Comparison of ENCODE assay signal across 11 mouse cellular contexts in the genomic region with DNA sequence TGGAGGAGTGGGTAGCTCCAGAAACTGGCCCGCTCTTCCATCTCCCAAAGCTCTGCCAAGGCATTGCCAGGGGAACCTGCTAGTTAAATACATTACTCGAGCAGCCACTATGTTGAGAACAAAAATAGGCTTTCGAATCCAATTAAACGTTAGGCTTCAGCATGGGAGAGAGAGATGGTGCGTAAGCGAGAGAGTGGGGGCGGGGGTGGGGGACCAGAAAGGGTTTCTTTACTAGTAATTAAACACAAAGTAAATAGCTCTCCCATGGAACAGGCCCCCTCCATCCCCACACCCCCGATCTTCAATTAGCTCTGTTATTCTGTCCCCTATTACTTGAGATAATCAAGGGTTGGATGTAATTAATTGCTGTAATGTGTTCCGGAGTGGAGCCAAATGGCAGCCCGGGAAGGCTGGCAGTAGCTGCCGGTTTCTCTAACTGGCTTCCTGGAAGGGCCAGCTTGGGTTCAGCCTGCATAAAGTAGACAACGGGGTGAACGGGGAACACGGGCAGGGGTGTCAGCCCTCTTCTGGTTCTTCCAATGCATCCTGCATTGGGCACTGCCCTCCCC. TPM values are rescaled to one million over a fixed set of nuclear protein-coding genes. Genes with fewer than 3 reads are reported as not detected.
DNase-seq lines count a peak whose midpoint lies in the region; ATAC-seq lines count a peak whose summit lies in the region.
"Had no signal": no experiment of that assay in that cellular context is flagged by ENCODE, and none has a peak within 500 bp of the region (broad histone marks: within the 10 kb centered on the region; RNA-seq: fewer than 3 reads in every experiment).

No protein-coding gene starts in this region.

- intact Hi-C loops in heart, postnatal 10 days (cut with DNase I): no loop called here

- H3K9ac ChIP-seq in midbrain, embryonic 14.5 days (replicated peaks; ENCODE audit: low read length): no peak overlapping the region
- H3K9ac ChIP-seq in midbrain, embryonic 11.5 days (ENCODE audit: low read length): no peak overlapping the region
- H3K9ac ChIP-seq: lung, embryonic 15.5 days had no signal

- 79% methylated on average over 14 of the region's 14 CpGs for WGBS in midbrain, embryonic 14.5 days
- 86% methylated on average over 14 of the region's 14 CpGs for WGBS in midbrain, embryonic 11.5 days
- 68% methylated on average over 14 of the region's 14 CpGs for WGBS in limb, embryonic 10.5 days

- DNase-seq in midbrain, embryonic 14.5 days: peak; percentile 45
- no peak for DNase-seq in midbrain, embryonic 11.5 days (ENCODE audit: low spot score, missing footprints)
- DNase-seq in layer of hippocampus, adult 11-12 months (ENCODE audit: low spot score): peak; percentile 62
- no peak for DNase-seq in limb, embryonic 10.5 days (ENCODE audit: low spot score)
- DNase-seq in right cerebral cortex, postnatal 4 days: peak; percentile 58
- no peak for DNase-seq in urinary bladder, postnatal 25 days (ENCODE audit: low spot score)
- no peak for DNase-seq in heart, postnatal 10 days
- no peak for DNase-seq in adrenal gland, postnatal 4 days (ENCODE audit: low spot score in 2 of 2)
- DNase-seq: thymus, postnatal 36 days had no signal

- peak overlapping the region; percentile 32; the same call in 1 of the 2 replicates for H3K27ac ChIP-seq in midbrain, embryonic 14.5 days (replicated peaks; ENCODE audit: low read depth, low read length)
- no peak overlapping the region for H3K27ac ChIP-seq in midbrain, embryonic 11.5 days (ENCODE audit: low read depth, low read length)
- H3K27ac ChIP-seq in limb, embryonic 10.5 days: peak overlapping the region; percentile 12; the same call in 1 of the 2 replicates
- H3K27ac ChIP-seq: lung, embryonic 15.5 days had no signal

- no peak for ATAC-seq in midbrain, embryonic 14.5 days (ENCODE audit: low FRiP score, low TSS enrichment)
- no peak for ATAC-seq in midbrain, embryonic 11.5 days (ENCODE audit: low FRiP score)
- ATAC-seq: inflammation-experienced regulatory T-cells, adult 6 months had no signal

- H3K4me3 ChIP-seq in midbrain, embryonic 14.5 days (replicated peaks; ENCODE audit: low read depth, low read length): no peak overlapping the region
- no peak overlapping the region for H3K4me3 ChIP-seq in midbrain, embryonic 11.5 days (ENCODE audit: low read depth, low read length)
- no peak overlapping the region for H3K4me3 ChIP-seq in limb, embryonic 10.5 days
- H3K4me3 ChIP-seq: lung, embryonic 15.5 days had no signal

- no peak overlapping the region for H3K4me2 ChIP-seq in midbrain, embryonic 14.5 days (ENCODE audit: low read length)
- H3K4me2 ChIP-seq in midbrain, embryonic 11.5 days: no peak overlapping the region
- H3K4me2 ChIP-seq: lung, embryonic 15.5 days had no signal

- no peaks in the 10 kb centered on the region for H3K27me3 ChIP-seq in midbrain, embryonic 14.5 days (ENCODE audit: control insufficient read depth, insufficient read depth, low read length)
- no peaks in the 10 kb centered on the region for H3K27me3 ChIP-seq in midbrain, embryonic 11.5 days (ENCODE audit: control insufficient read depth, insufficient read depth, low read length)
- H3K27me3 ChIP-seq in limb, embryonic 10.5 days (ENCODE audit: low read depth, poor library complexity, severe bottlenecking): no peaks in the 10 kb centered on the region
- H3K27me3 ChIP-seq: lung, embryonic 15.5 days had no signal

- H3K9me3 ChIP-seq in midbrain, embryonic 14.5 days (ENCODE audit: control insufficient read depth, low read length): no peaks in the 10 kb centered on the region
- H3K9me3 ChIP-seq in midbrain, embryonic 11.5 days (ENCODE audit: control insufficient read depth, low read length): no peaks in the 10 kb centered on the region
- H3K9me3 ChIP-seq in limb, embryonic 10.5 days (replicated peaks): no peaks in the 10 kb centered on the region
- H3K9me3 ChIP-seq: lung, embryonic 15.5 days had no signal

- H3K36me3 ChIP-seq in midbrain, embryonic 14.5 days (ENCODE audit: control insufficient read depth, insufficient read depth, low read length): no peaks in the 10 kb centered on the region
- no peaks in the 10 kb centered on the region for H3K36me3 ChIP-seq in midbrain, embryonic 11.5 days (ENCODE audit: control insufficient read depth, insufficient read depth, low read length)
- no peaks in the 10 kb centered on the region for H3K36me3 ChIP-seq in limb, embryonic 10.5 days
- H3K36me3 ChIP-seq: lung, embryonic 15.5 days had no signal

- H3K4me1 ChIP-seq in midbrain, embryonic 14.5 days (ENCODE audit: control insufficient read depth, insufficient read depth, low read length): peaks cover 7% of the 10 kb centered on the region
- H3K4me1 ChIP-seq in midbrain, embryonic 11.5 days (ENCODE audit: control insufficient read depth, insufficient read depth, low read length): no peaks in the 10 kb centered on the region
- H3K4me1 ChIP-seq in limb, embryonic 10.5 days: peaks cover 22% of the 10 kb centered on the region
- H3K4me1 ChIP-seq: lung, embryonic 15.5 days had no signal

RNA-seq across cellular contexts. Expression of a gene that starts 59.4 kb away (rescaled TPM):
- 0.28 TPM in 1 of 2 replicates, not detected in the other for polyA plus RNA-seq in midbrain, embryonic 14.5 days (2014; fragmentation: Nextera tagmentation; extraction: Ambion mirVana)
- polyA plus RNA-seq in midbrain, embryonic 11.5 days (2014; fragmentation: Nextera tagmentation; extraction: Ambion mirVana): 0.22 TPM in 1 of 2 replicates, not detected in the other
- 0.49 TPM in 1 of 2 replicates, not detected in the other for polyA plus RNA-seq in limb, embryonic 10.5 days (2016; fragmentation: Nextera tagmentation; extraction: Ambion mirVana)
- under 1 TPM; 0.29 to 0.45 TPM for total RNA-seq in heart, postnatal 10 days (2021)
- total RNA-seq in adrenal gland, postnatal 4 days (2021): under 1 TPM; 0.50 to 0.51 TPM

Comparison
In these comparisons a context has a peak if more than half of its experiments do, and no peak if none do; other contexts are left out.
1. DNase-seq: peak in midbrain, embryonic 14.5 days (single experiment), layer of hippocampus, adult 11-12 months (single experiment) and right cerebral cortex, postnatal 4 days (single experiment); none in midbrain, embryonic 11.5 days (single experiment), limb, embryonic 10.5 days (single experiment), urinary bladder, postnatal 25 days (single experiment), heart, postnatal 10 days (0 of 2) and adrenal gland, postnatal 4 days (0 of 2).